Mouse (Mus musculus): ENCODE measurements around the gene Dgki. TPM values are rescaled to one million over a fixed set of nuclear protein-coding genes. Genes with fewer than 3 reads are reported as not detected.
A peak's percentile ranks its signal among the peaks of the same experiment; 100 is the strongest.

The Dgki gene
- polyA plus RNA-seq, 1 experiment, result not detected

- TF ChIP-seq CTCF (IDR thresholded peaks at IDR 0.05; ENCODE audit: insufficient read depth, low read depth, low read length) (no peak), POLR2A (IDR thresholded peaks at IDR 0.05; ENCODE audit: insufficient read depth, low read depth, low read length) (no peak)
- Histone ChIP-seq H3K4me3 (ENCODE audit: insufficient read depth, low read depth, low read length) (no peak overlapping the region), H3K27ac (ENCODE audit: insufficient read depth, low read depth, low read length) (no peak overlapping the region), H3K4me1 (ENCODE audit: control insufficient read depth, insufficient read depth, low read length) (peaks cover 2% of the 10 kb centered on the region; the same call in 1 of the 2 replicates)
- WGBS, result 59% methylated on average over 8 of the region's 8 CpGs
Observed at GRCm38 (mm10) chr6:37089148-37090111, 210.6 kb downstream of the Dgki start.

GRCm38 (mm10) chr6:37082990-37083389 is 217.0 kb downstream of the Dgki start:
- TF ChIP-seq POLR2A (IDR thresholded peaks at IDR 0.05; ENCODE audit: insufficient read depth, low read depth, low read length), result no peak
- TF ChIP-seq CTCF (IDR thresholded peaks at IDR 0.05; ENCODE audit: insufficient read depth, low read depth, low read length), result no peak
- H3K27ac ChIP-seq (ENCODE audit: insufficient read depth, low read depth, low read length), result no peak overlapping the region
- WGBS, result 79% methylated on average over 3 of the region's 3 CpGs
- no peak overlapping the region for H3K4me3 ChIP-seq (ENCODE audit: insufficient read depth, low read depth, low read length)
- H3K4me1 ChIP-seq (ENCODE audit: control insufficient read depth, insufficient read depth, low read length), result peaks cover 2% of the 10 kb centered on the region; the same call in 1 of the 2 replicates

GRCm38 (mm10) chr6:37072401-37073016 is 227.5 kb downstream of the Dgki start:
- TF ChIP-seq POLR2A (IDR thresholded peaks at IDR 0.05; ENCODE audit: insufficient read depth, low read depth, low read length), result no peak
- TF ChIP-seq CTCF (IDR thresholded peaks at IDR 0.05; ENCODE audit: insufficient read depth, low read depth, low read length), result no peak
- 38% methylated on average over 9 of the region's 9 CpGs for WGBS
- H3K27ac ChIP-seq (ENCODE audit: insufficient read depth, low read depth, low read length), result no peak overlapping the region
- no peaks in the 10 kb centered on the region for H3K4me1 ChIP-seq (ENCODE audit: control insufficient read depth, insufficient read depth, low read length)
- no peak overlapping the region for H3K4me3 ChIP-seq (ENCODE audit: insufficient read depth, low read depth, low read length)

GRCm38 (mm10) chr6:37069836-37070600 is 230.0 kb downstream of the Dgki start:
- Histone ChIP-seq H3K4me3 (ENCODE audit: insufficient read depth, low read depth, low read length) (no peak overlapping the region), H3K27ac (ENCODE audit: insufficient read depth, low read depth, low read length) (no peak overlapping the region), H3K4me1 (ENCODE audit: control insufficient read depth, insufficient read depth, low read length) (peaks cover 2% of the 10 kb centered on the region; the same call in 1 of the 2 replicates)
- 79% methylated on average over 14 of the region's 14 CpGs for whole genome bisulfite sequencing
- TF ChIP-seq POLR2A (IDR thresholded peaks at IDR 0.05; ENCODE audit: insufficient read depth, low read depth, low read length), result no peak
- no peak for TF ChIP-seq CTCF (IDR thresholded peaks at IDR 0.05; ENCODE audit: insufficient read depth, low read depth, low read length)

- TF ChIP-seq CTCF (IDR thresholded peaks at IDR 0.05; ENCODE audit: insufficient read depth, low read depth, low read length) (no peak), POLR2A (IDR thresholded peaks at IDR 0.05; ENCODE audit: insufficient read depth, low read depth, low read length) (no peak)
- Histone ChIP-seq H3K4me3 (ENCODE audit: insufficient read depth, low read depth, low read length) (no peak overlapping the region), H3K27ac (ENCODE audit: insufficient read depth, low read depth, low read length) (no peak overlapping the region), H3K4me1 (ENCODE audit: control insufficient read depth, insufficient read depth, low read length) (peaks cover 5% of the 10 kb centered on the region)
- 69% methylated on average over 6 of the region's 6 CpGs for WGBS
Observed at GRCm38 (mm10) chr6:37068737-37069136, 231.2 kb downstream of the Dgki start.

- H3K27ac ChIP-seq (ENCODE audit: insufficient read depth, low read depth, low read length), result no peak overlapping the region
- 31% methylated on average over 1 of the region's 1 CpGs for WGBS
- TF ChIP-seq POLR2A (IDR thresholded peaks at IDR 0.05; ENCODE audit: insufficient read depth, low read depth, low read length) (no peak), CTCF (IDR thresholded peaks at IDR 0.05; ENCODE audit: insufficient read depth, low read depth, low read length) (no peak)
- H3K4me1 ChIP-seq (ENCODE audit: control insufficient read depth, insufficient read depth, low read length), result peaks cover 9% of the 10 kb centered on the region
- no peak overlapping the region for H3K4me3 ChIP-seq (ENCODE audit: insufficient read depth, low read depth, low read length)
Observed at GRCm38 (mm10) chr6:37067357-37067756, 232.6 kb downstream of the Dgki start.

GRCm38 (mm10) chr6:37064214-37064830 is 235.7 kb downstream of the Dgki start:
- H3K4me1 ChIP-seq (ENCODE audit: control insufficient read depth, insufficient read depth, low read length), result peaks cover 9% of the 10 kb centered on the region
- WGBS, result 58% methylated on average over 10 of the region's 10 CpGs
- TF ChIP-seq CTCF (IDR thresholded peaks at IDR 0.05; ENCODE audit: insufficient read depth, low read depth, low read length) (no peak), POLR2A (IDR thresholded peaks at IDR 0.05; ENCODE audit: insufficient read depth, low read depth, low read length) (no peak)
- no peak overlapping the region for H3K4me3 ChIP-seq (ENCODE audit: insufficient read depth, low read depth, low read length)
- no peak overlapping the region for H3K27ac ChIP-seq (ENCODE audit: insufficient read depth, low read depth, low read length)

- 70% methylated on average over 7 of the region's 7 CpGs for WGBS
- Histone ChIP-seq H3K4me1 (ENCODE audit: control insufficient read depth, insufficient read depth, low read length) (peaks cover 9% of the 10 kb centered on the region), H3K27ac (ENCODE audit: insufficient read depth, low read depth, low read length) (0 out of 2 replicates have a peak overlapping the region, but pooled peaks have one; percentile 2), H3K4me3 (ENCODE audit: insufficient read depth, low read depth, low read length) (no peak overlapping the region)
- TF ChIP-seq POLR2A (IDR thresholded peaks at IDR 0.05; ENCODE audit: insufficient read depth, low read depth, low read length) (no peak), CTCF (IDR thresholded peaks at IDR 0.05; ENCODE audit: insufficient read depth, low read depth, low read length) (no peak)
Observed at GRCm38 (mm10) chr6:37063266-37063665, 236.7 kb downstream of the Dgki start.
